Mouse (Mus musculus) testis, adult 2 months (tissue): ENCODE data around the gene Csnk2b.

ENCODE experiments used
- CTCF ChIP-seq: fragments of 200-500 bp; IDR thresholded peaks from 2 replicates; pipeline ENCODE4 v1.5.1; 2012; ENCODE audit warnings: low read depth, mild to moderate bottlenecking, inconsistent platforms, low read length, moderate library complexity; ENCODE audit not compliant: control insufficient read depth, insufficient read depth, insufficient replicate concordance
- POLR2A ChIP-seq: fragments of 200-500 bp; IDR thresholded peaks from 2 replicates; pipeline ENCODE4 v1.6.1; 2012; ENCODE audit warnings: low read depth, mild to moderate bottlenecking, inconsistent platforms, low read length, moderate library complexity; ENCODE audit not compliant: control insufficient read depth

DNA sequence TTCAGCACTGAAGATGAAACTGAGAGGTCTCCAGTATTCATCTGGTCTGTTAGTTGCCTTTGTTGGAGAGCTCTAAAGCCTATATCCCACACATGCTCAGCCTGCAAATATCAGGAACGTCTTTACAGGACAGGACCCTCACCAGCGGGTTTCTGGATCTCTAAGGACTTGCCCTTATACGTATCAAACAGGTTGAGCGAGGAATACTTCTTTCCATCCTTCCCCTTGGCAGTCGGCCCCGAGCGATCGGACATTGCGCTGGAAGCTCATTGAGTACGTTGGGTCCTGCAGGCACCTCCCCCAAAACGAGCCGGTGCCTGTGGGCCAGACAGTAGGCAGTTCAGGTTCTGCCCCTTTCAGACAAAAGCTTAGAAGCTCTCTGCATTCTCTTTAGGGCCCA is 40.9 kb upstream of the Csnk2b start:
- no peak for TF ChIP-seq CTCF
- TF ChIP-seq POLR2A: no peak
